Mouse (Mus musculus) heart, embryonic 14.5 days (tissue): ENCODE data around the gene Eif3l. TPM values are rescaled to one million over a fixed set of nuclear protein-coding genes. Genes with fewer than 3 reads are reported as not detected.

ENCODE experiments used
- ATAC-seq: fragments of 200-750 bp; cut with Nextera tagmentation; 2 replicates; pipeline ENCODE4 v1.8.0; 2017; ENCODE audit warnings: low read depth, moderate TSS enrichment; ENCODE audit not compliant: insufficient number of reproducible peaks, insufficient read depth, low FRiP score
- H3K27ac ChIP-seq, 2 experiments: fragments of 200-500 bp in 1 of 2; fragments of 300-500 bp in 1 of 2; sonication (generic) in 1 of 2; replicated peaks in 1 of 2; 2 replicates each; pipeline ENCODE4 v1.5.1; 2012 to 2014; ENCODE audit warnings: low read depth in 2 of 2, low read length in 2 of 2, control low read depth in 1 of 2, mild to moderate bottlenecking in 1 of 2, mixed read lengths in 1 of 2; ENCODE audit not compliant: control insufficient read depth in 1 of 2, insufficient read depth in 1 of 2
- H3K27me3 ChIP-seq: fragments of 300-500 bp; sonication (generic); 2 replicates; pipeline ENCODE4 v1.6.1; 2014; ENCODE audit warnings: mild to moderate bottlenecking, low read length, control low read depth; ENCODE audit not compliant: control insufficient read depth, insufficient read depth
- H3K36me3 ChIP-seq: fragments of 300-500 bp; sonication (generic); 2 replicates; pipeline ENCODE4 v1.6.1; 2014; ENCODE audit warnings: mild to moderate bottlenecking, control low read depth, low read length, mixed read lengths; ENCODE audit not compliant: control insufficient read depth, insufficient read depth
- H3K4me1 ChIP-seq, 2 experiments: fragments of 200-500 bp in 1 of 2; fragments of 300-500 bp in 1 of 2; sonication (generic) in 1 of 2; 2 replicates each; pipeline ENCODE4 v1.6.1; 2012 to 2014; ENCODE audit warnings: low read length in 2 of 2, control low read depth in 1 of 2, mixed read lengths in 1 of 2; ENCODE audit not compliant: control insufficient read depth in 2 of 2, insufficient read depth in 2 of 2
- H3K4me2 ChIP-seq: fragments of 300-500 bp; sonication (generic); 2 replicates; pipeline ENCODE4 v1.6.1; 2014; ENCODE audit warnings: mild to moderate bottlenecking, low read length
- H3K4me3 ChIP-seq, 2 experiments: fragments of 200-500 bp in 1 of 2; fragments of 300-500 bp in 1 of 2; sonication (generic) in 1 of 2; 2 replicates each; pipeline ENCODE4 v1.5.1; 2012 to 2014; ENCODE audit warnings: low read length in 2 of 2, mild to moderate bottlenecking in 2 of 2, control low read depth in 1 of 2, low read depth in 1 of 2, moderate library complexity in 1 of 2; ENCODE audit not compliant: control insufficient read depth in 1 of 2, insufficient read depth in 1 of 2
- H3K9ac ChIP-seq: fragments of 300-500 bp; sonication (generic); 2 replicates; pipeline ENCODE4 v1.6.1; 2014; ENCODE audit warnings: mild to moderate bottlenecking, low read length
- H3K9me3 ChIP-seq: fragments of 300-500 bp; sonication (generic); 2 replicates; pipeline ENCODE4 v1.6.1; 2016; ENCODE audit warnings: low read length, control low read depth; ENCODE audit not compliant: control insufficient read depth
- WGBS: fragments of 180-500 bp; shearing (Covaris S2); extraction: QIAGEN DNeasy Blood & Tissue Kit; methylation state at CpG from one replicate; pipeline ENCODE4 v1.1.7; 2014; 5-methylcytosine and 5-hydroxymethylcytosine counted together
- polyA plus RNA-seq: library from polyadenylated mRNA; unstranded; fragments of >200 nt; fragmentation: Nextera tagmentation; extraction: Ambion mirVana; gene quantifications from 2 replicates; pipeline ENCODE4 v1.2.1, GENCODE M21; 2014

The Eif3l gene
- polyA plus RNA-seq, 1 experiment from 2014 or later: 153 TPM

GRCm38 (mm10) chr15:79079567-79079966 lies 4.6 kb downstream of the Eif3l start:
- Histone ChIP-seq H3K4me1 (peaks cover 6% of the 10 kb centered on the region in 2 experiments; a peak in 3 of 4 replicates), H3K9me3 (no peaks in the 10 kb centered on the region), H3K27me3 (no peaks in the 10 kb centered on the region), H3K4me3 (no peak overlapping the region), H3K9ac (no peak overlapping the region), H3K36me3 (peaks cover 83% of the 10 kb centered on the region), H3K4me2 (no peak overlapping the region), H3K27ac (no peak overlapping the region)
- 93% methylated on average over 7 of the region's 7 CpGs for WGBS
- ATAC-seq: no peak

GRCm38 (mm10) chr15:79092284-79092683 lies 17.3 kb downstream of the Eif3l start:
- no peak for ATAC-seq
- 87% methylated on average over 6 of the region's 6 CpGs for WGBS

GRCm38 (mm10) chr15:79093083-79093839 lies 18.3 kb downstream of the Eif3l start:
- Histone ChIP-seq H3K36me3 (peaks cover 78% of the 10 kb centered on the region), H3K4me3 (no peak overlapping the region), H3K9me3 (no peaks in the 10 kb centered on the region), H3K27ac (no peak overlapping the region), H3K27me3 (no peaks in the 10 kb centered on the region), H3K9ac (no peak overlapping the region), H3K4me1 (peaks cover 18 to 31% of the 10 kb centered on the region in 2 experiments), H3K4me2 (no peak overlapping the region)
- no peak for ATAC-seq
- WGBS: 48% methylated on average over 7 of the region's 7 CpGs

More at GRCm38 (mm10) chr15:79092284-79092683, 17.3 kb downstream of the Eif3l start:
- H3K36me3 ChIP-seq: peaks cover 88% of the 10 kb centered on the region
- H3K9me3 ChIP-seq: no peaks in the 10 kb centered on the region
- H3K4me3 ChIP-seq: no peak overlapping the region
- H3K9ac ChIP-seq: no peak overlapping the region
- no peaks in the 10 kb centered on the region for H3K27me3 ChIP-seq
- peaks cover 8 to 21% of the 10 kb centered on the region in 2 experiments for H3K4me1 ChIP-seq
- no peak overlapping the region for H3K4me2 ChIP-seq
- no peak overlapping the region for H3K27ac ChIP-seq

- WGBS: 87% methylated on average over 5 of the region's 5 CpGs
- Histone ChIP-seq H3K4me2 (no peak overlapping the region), H3K9me3 (no peaks in the 10 kb centered on the region), H3K4me1 (peaks cover 37 to 53% of the 10 kb centered on the region in 2 experiments), H3K27ac (no peak overlapping the region), H3K9ac (no peak overlapping the region), H3K36me3 (peaks cover 56% of the 10 kb centered on the region), H3K27me3 (no peaks in the 10 kb centered on the region), H3K4me3 (no peak overlapping the region)
- ATAC-seq: no peak
Observed at GRCm38 (mm10) chr15:79095483-79095882, 20.5 kb downstream of the Eif3l start.

GRCm38 (mm10) chr15:79096556-79096955 lies 21.6 kb downstream of the Eif3l start:
- Histone ChIP-seq H3K4me2 (no peak overlapping the region), H3K9me3 (no peaks in the 10 kb centered on the region), H3K27me3 (no peaks in the 10 kb centered on the region), H3K36me3 (peaks cover 45% of the 10 kb centered on the region), H3K4me3 (no peak overlapping the region), H3K9ac (peak overlapping the region; percentile 62), H3K4me1 (peaks cover 47 to 64% of the 10 kb centered on the region in 2 experiments), H3K27ac (peak overlapping the region; percentile 58 to 99)
- no peak for ATAC-seq
- 43% methylated on average over 3 of the region's 3 CpGs for WGBS

- peaks cover 52 to 70% of the 10 kb centered on the region in 2 experiments for H3K4me1 ChIP-seq
- H3K27ac ChIP-seq: peak overlapping the region; percentile 96 to 99
- no peaks in the 10 kb centered on the region for H3K27me3 ChIP-seq
- H3K36me3 ChIP-seq: peaks cover 40% of the 10 kb centered on the region
- H3K4me3 ChIP-seq: no peak overlapping the region
- no peak for ATAC-seq
- 5% methylated on average over 2 of the region's 2 CpGs for WGBS
- H3K9me3 ChIP-seq: no peaks in the 10 kb centered on the region
- peak overlapping the region; percentile 45 for H3K4me2 ChIP-seq
- peak overlapping the region; percentile 62 for H3K9ac ChIP-seq
Observed at GRCm38 (mm10) chr15:79097135-79097534, 22.2 kb downstream of the Eif3l start.

GRCm38 (mm10) chr15:79097611-79098025 lies 22.6 kb downstream of the Eif3l start:
- H3K36me3 ChIP-seq: peaks cover 35% of the 10 kb centered on the region
- WGBS: 6% methylated on average over 6 of the region's 6 CpGs
- H3K4me1 ChIP-seq: peaks cover 54 to 74% of the 10 kb centered on the region in 2 experiments
- H3K4me3 ChIP-seq: no peak overlapping the region
- peak; percentile 88 for ATAC-seq
- no peaks in the 10 kb centered on the region for H3K9me3 ChIP-seq
- peak overlapping the region; percentile 65 for H3K9ac ChIP-seq
- no peaks in the 10 kb centered on the region for H3K27me3 ChIP-seq
- peak overlapping the region; percentile 96 to 99 for H3K27ac ChIP-seq
- peak overlapping the region; percentile 45 for H3K4me2 ChIP-seq
